Mouse (Mus musculus): ENCODE measurements around the gene Slc35b2.
A peak's percentile ranks its signal among the peaks of the same experiment; 100 is the strongest.

Gene Slc35b2

GRCm38 (mm10) chr17:45564531-45565084, 934 bp downstream of the Slc35b2 start:
- DNase-seq (ENCODE audit: low spot score in 2 of 2): no peak

GRCm38 (mm10) chr17:45565103-45565502, 1.4 kb downstream of the Slc35b2 start:
- no peak for DNase-seq (ENCODE audit: low spot score in 2 of 2)

DNA sequence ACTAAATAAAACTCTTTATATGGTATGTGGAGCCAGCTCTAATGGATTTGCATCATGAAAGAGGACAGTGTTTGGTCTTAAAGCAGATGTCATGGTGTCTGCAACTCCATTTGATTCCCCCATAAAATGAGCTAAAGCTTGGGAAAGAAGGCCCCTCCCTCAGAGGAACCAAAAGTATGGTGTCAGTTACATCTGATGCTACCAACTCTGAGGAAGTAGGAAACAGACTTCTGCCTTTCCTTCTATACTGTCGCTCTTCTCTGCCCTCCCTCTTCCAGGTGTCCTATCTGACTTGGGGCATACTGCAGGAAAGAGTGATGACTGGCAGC, 2.3 kb downstream of the Slc35b2 start:
- DNase-seq (ENCODE audit: low spot score in 2 of 2): no peak

GRCm38 (mm10) chr17:45566360-45567161, 2.9 kb downstream of the Slc35b2 start:
- no peak for DNase-seq (ENCODE audit: low spot score in 2 of 2)

DNA sequence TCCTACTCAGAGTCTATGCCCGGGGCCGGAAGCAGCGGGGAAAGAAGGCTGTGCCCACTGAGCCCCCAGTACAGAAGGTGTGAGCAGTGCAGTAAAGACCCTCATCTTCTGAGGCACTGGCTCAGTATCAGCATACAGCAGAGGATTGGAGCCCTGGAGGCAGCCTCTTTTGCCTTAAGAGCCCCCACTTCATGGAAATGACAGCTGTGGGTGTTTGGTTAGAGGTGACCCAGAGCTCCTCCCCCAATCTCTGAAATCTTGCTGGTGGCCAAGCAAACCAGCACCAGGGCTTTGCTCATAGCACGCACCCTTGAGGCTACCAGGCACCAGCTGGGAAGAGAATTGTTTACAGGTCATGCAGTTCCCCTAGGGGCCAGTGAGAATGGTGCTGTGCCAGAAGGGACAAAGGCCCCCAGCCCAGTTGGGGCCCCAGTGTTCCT, 3.5 kb downstream of the Slc35b2 start:
- no peak for DNase-seq (ENCODE audit: low spot score in 2 of 2)

DNA sequence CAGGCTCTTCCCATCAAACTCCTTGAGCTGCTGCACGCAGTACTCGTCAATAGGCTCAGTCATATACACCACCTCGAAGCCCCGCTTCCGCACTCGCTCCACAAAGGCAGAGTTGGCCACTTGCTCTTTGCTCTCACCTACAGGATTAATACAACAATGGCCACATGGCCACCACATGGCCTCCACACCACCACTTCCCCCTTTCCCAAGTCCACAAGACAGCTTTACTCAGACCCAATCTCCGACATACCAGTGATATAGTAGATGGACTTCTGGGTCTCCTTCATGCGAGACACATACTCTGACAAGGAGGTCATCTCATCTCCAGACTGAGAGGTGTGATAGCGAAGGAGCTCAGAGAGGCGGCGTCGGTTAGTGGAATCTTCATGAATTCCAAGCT, 5.3 kb downstream of the Slc35b2 start:
- no peak for DNase-seq (ENCODE audit: low spot score in 2 of 2)

GRCm38 (mm10) chr17:45569999-45570398, 6.3 kb downstream of the Slc35b2 start:
- no peak for DNase-seq (ENCODE audit: low spot score in 2 of 2)

- DNase-seq (ENCODE audit: low spot score in 2 of 2): peak in 1 of 2 experiments; percentile 75
These were observed 8.7 kb downstream of the Slc35b2 start for GRCm38 (mm10) chr17:45572103-45573086.

GRCm38 (mm10) chr17:45573087-45573779, 9.6 kb downstream of the Slc35b2 start, which contains the start of gene Hsp90ab1:
Gene Hsp90ab1, minus strand, starts transcription at chr17:45573271.
- DNase-seq (ENCODE audit: low spot score in 2 of 2): peak; percentile 95 to 97

GRCm38 (mm10) chr17:45573780-45574123, 10.1 kb downstream of the Slc35b2 start:
- DNase-seq (ENCODE audit: low spot score in 2 of 2): peak; percentile 90 to 93

GRCm38 (mm10) chr17:45574129-45574761, 10.6 kb downstream of the Slc35b2 start:
- DNase-seq (ENCODE audit: low spot score in 2 of 2): peak in 1 of 2 experiments; percentile 73

DNA sequence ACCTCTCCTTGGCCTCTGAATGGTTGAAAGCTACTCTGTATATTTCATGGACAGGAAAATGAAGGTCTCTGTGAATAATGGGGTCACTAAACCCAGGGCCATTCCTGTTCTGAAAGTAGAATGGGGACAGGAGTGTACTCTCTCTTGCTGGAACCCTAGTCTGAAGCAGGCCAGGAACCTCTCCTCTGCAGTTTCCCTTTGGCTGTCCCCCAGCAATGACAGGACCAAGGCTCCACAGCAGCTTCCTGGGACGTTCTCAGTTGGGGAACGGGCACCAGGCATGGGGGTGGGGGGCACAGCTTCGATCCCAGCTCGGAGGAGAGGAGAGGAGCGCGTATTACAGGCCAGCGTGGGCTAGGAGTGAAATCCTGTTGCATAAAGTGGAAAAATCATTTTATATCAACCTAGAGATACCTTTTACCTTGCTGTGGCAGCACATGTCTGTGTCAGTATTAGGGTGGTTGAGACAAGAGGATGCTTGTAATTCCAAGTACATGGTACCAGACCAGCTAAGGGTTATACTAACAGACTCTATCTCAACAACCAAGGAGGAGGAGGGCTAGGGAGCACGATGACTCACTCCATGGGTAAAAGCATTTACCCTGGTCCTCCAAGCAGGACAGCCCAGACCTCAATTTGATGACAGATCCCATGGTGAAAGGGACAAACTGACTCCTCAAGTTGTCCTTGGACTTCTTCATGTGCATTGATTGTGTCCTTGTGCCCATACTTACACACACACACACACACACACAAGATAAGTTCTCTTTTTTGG, 11.6 kb downstream of the Slc35b2 start:
- no peak for DNase-seq (ENCODE audit: low spot score in 2 of 2)

- DNase-seq (ENCODE audit: low spot score in 2 of 2): no peak
These were observed 14.6 kb downstream of the Slc35b2 start for GRCm38 (mm10) chr17:45578242-45578641.

- DNase-seq (ENCODE audit: low spot score in 2 of 2): peak in 1 of 2 experiments; percentile 50
These were observed 15.2 kb downstream of the Slc35b2 start for GRCm38 (mm10) chr17:45578843-45579242.

DNA sequence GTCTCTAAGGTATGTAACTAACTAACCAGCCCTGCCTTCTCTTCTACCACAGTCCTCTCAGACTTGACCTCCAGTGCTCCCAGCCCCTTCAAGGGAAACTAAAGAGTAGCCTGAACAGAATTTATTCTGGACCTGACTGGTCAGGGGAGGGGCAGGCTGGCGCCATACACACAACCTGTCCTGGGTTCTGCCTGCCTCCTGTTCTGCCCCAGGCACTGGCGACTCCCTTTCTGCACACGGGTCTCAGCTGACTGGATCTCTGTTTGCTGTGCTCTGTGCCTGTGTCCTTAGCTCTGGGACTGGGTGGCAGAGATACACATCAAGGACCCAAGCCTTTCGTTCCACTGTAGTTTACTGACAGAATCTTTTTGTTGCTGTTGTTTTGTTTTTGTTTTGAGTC, 15.9 kb downstream of the Slc35b2 start:
- DNase-seq (ENCODE audit: low spot score in 2 of 2): no peak

DNA sequence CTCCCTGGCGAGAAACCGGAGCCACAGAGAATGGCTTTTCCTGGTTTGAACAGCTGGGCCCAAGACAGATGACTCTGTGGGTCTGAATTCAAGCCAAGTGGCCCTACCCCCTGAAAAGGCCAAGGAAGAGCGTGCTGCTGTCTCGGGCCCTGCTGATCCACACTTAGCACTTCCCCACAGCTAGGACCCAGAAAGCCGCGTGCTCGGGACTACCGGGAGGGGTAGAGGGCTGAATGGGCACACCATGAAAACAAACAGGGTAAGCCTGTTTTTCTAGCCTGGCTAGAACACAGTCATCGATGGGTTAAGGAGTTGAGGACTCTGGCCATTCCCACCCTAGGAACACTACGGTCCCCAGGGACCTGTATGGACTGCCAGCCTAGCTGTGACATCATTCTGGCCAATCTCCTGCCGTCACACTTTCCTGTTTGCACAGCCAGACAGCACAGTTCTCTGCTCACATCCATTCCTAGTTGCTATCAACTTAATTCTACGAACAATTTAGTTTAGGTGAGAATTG, 17.3 kb downstream of the Slc35b2 start:
- DNase-seq (ENCODE audit: low spot score in 2 of 2): no peak

DNA sequence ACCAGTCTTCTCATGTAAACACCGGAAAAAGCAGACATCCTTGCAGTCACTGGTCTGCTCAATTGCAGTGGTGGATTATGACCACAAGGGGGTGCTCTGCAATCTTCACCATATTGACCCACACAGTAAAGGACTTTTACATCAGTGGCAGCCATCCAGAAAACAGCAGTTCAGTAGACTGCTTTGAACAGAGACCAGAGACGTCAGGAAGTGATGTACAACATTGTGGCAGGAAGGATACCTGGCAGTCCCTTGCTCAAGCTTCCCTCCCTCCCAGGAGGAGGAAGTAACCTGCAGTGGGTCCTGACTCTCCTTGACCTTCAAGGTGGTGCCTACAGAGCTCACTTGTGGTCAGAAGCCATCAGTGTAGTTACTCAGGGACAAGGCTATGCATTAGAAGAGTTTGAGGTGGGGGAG, 17.9 kb downstream of the Slc35b2 start:
- peak; percentile 63 to 82 for DNase-seq (ENCODE audit: low spot score in 2 of 2)

- DNase-seq (ENCODE audit: low spot score in 2 of 2): no peak
These were observed 18.5 kb downstream of the Slc35b2 start for GRCm38 (mm10) chr17:45582188-45582587.

GRCm38 (mm10) chr17:45582715-45583355, 19.2 kb downstream of the Slc35b2 start:
- DNase-seq (ENCODE audit: low spot score in 2 of 2): peak in 1 of 2 experiments; percentile 57

Measured in spleen, postnatal 10 days (tissue).